8 mouse cellular contexts compared by ENCODE assay signal in the genomic region with DNA sequence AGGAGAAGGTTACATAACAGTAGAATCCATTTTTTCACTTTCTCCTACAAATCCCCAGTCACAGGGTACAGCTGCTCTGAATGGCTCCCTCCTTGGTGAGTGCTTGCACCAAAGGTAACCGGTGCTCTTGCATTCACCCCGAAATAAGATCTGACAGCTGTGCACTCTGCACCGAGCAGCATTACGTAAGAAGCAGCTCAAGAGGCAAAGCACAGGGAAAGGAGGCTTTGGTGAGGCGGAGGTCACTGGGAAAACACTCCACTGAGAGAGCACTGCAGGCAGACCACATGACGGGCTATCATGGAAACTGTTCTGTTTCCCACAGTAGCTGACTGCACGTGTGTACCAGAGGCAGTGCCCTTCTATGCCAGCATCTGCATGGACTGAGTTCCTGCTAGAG.
DNase-seq lines count a peak whose midpoint lies in the region; ATAC-seq and TF ChIP-seq lines count a peak whose summit lies in the region.

No protein-coding gene starts in this region.

- H3K4me2 ChIP-seq in heart, embryonic 11.5 days = no peak overlapping the region
- no peak overlapping the region for H3K4me2 ChIP-seq in kidney, embryonic 16.5 days (replicated peaks; ENCODE audit: low read depth, low read length)
- peak overlapping the region; percentile 47 for H3K4me2 ChIP-seq in lung, embryonic 16.5 days (ENCODE audit: low read depth, low read length)
- H3K4me2 ChIP-seq in stomach, postnatal 0 days (replicated peaks; ENCODE audit: low read depth) = no peak overlapping the region

- DNase-seq in heart, adult 9 months (ENCODE audit: low spot score in 2 of 2) = peak; percentile 62 to 63
- peak; percentile 77 to 84 for DNase-seq in frontal cortex, adult 2 months (ENCODE audit: extremely low spot score in 1 of 2, low spot score in 1 of 2)
- no peak for DNase-seq in stomach, postnatal 0 days (ENCODE audit: low spot score)
- DNase-seq in urinary bladder, postnatal 4 days (ENCODE audit: low spot score in 2 of 2) = no peak
- DNase-seq in testis, postnatal 14 days (ENCODE audit: low spot score) = no peak

- no peak for ATAC-seq in heart, embryonic 11.5 days (replicated peaks; ENCODE audit: insufficient number of reproducible peaks, low FRiP score, low TSS enrichment)
- ATAC-seq in kidney, embryonic 16.5 days (ENCODE audit: low FRiP score, low TSS enrichment) = no peak
- ATAC-seq in lung, embryonic 16.5 days (ENCODE audit: low read depth) = peak; percentile 69
- ATAC-seq in stomach, postnatal 0 days (ENCODE audit: low FRiP score, low TSS enrichment) = peak; percentile 38; the same call in 1 of the 2 replicates

- H3K27me3 ChIP-seq in heart, embryonic 11.5 days (ENCODE audit: control insufficient read depth, insufficient read depth, low read length) = no peaks in the 10 kb centered on the region
- no peaks in the 10 kb centered on the region for H3K27me3 ChIP-seq in kidney, embryonic 16.5 days (ENCODE audit: insufficient read depth, low read length)
- no peaks in the 10 kb centered on the region for H3K27me3 ChIP-seq in lung, embryonic 16.5 days (ENCODE audit: control insufficient read depth, insufficient read depth, low read depth, low read length)
- no peaks in the 10 kb centered on the region for H3K27me3 ChIP-seq in stomach, postnatal 0 days (ENCODE audit: control insufficient read depth, insufficient read depth, low read length)

- no peak for TF ChIP-seq EP300 in stomach, postnatal 0 days (optimal IDR thresholded peaks at IDR 0.05)

- TF ChIP-seq CTCF in stomach, postnatal 0 days (IDR thresholded peaks at IDR 0.05; ENCODE audit: low read depth) = no peak

- no peaks in the 10 kb centered on the region for H3K9me3 ChIP-seq in heart, embryonic 11.5 days (replicated peaks; ENCODE audit: control insufficient read depth, low read length)
- H3K9me3 ChIP-seq in kidney, embryonic 16.5 days (ENCODE audit: low read length) = no peaks in the 10 kb centered on the region
- H3K9me3 ChIP-seq in lung, embryonic 16.5 days (ENCODE audit: control insufficient read depth, low read length) = no peaks in the 10 kb centered on the region
- no peaks in the 10 kb centered on the region for H3K9me3 ChIP-seq in stomach, postnatal 0 days (ENCODE audit: control insufficient read depth, low read length)

- no peaks in the 10 kb centered on the region for H3K36me3 ChIP-seq in heart, embryonic 11.5 days (ENCODE audit: control insufficient read depth, insufficient read depth, low read length)
- H3K36me3 ChIP-seq in kidney, embryonic 16.5 days (ENCODE audit: insufficient read depth, low read length) = no peaks in the 10 kb centered on the region
- H3K36me3 ChIP-seq in lung, embryonic 16.5 days (ENCODE audit: control insufficient read depth, insufficient read depth, low read length) = no peaks in the 10 kb centered on the region
- no peaks in the 10 kb centered on the region for H3K36me3 ChIP-seq in stomach, postnatal 0 days (ENCODE audit: control insufficient read depth, insufficient read depth, low read length)

- no peak overlapping the region for H3K9ac ChIP-seq in heart, embryonic 11.5 days (ENCODE audit: low read depth, low read length)
- H3K9ac ChIP-seq in kidney, embryonic 16.5 days (replicated peaks; ENCODE audit: low read length) = 0 out of 2 replicates have a peak overlapping the region, but pooled peaks have one; percentile 26
- peak overlapping the region; percentile 0 for H3K9ac ChIP-seq in lung, embryonic 16.5 days (ENCODE audit: low read length)
- no peak overlapping the region for H3K9ac ChIP-seq in stomach, postnatal 0 days (ENCODE audit: low read length)

- peaks cover 7% of the 10 kb centered on the region; the same call in 1 of the 2 replicates for H3K4me1 ChIP-seq in heart, embryonic 11.5 days (ENCODE audit: control insufficient read depth, insufficient read depth, low read length)
- peaks cover 25% of the 10 kb centered on the region for H3K4me1 ChIP-seq in kidney, embryonic 16.5 days (ENCODE audit: insufficient read depth, low read length)
- H3K4me1 ChIP-seq in lung, embryonic 16.5 days (replicated peaks; ENCODE audit: control insufficient read depth, insufficient read depth, low read length) = peaks cover 18% of the 10 kb centered on the region
- no peaks in the 10 kb centered on the region for H3K4me1 ChIP-seq in stomach, postnatal 0 days (replicated peaks; ENCODE audit: control insufficient read depth, insufficient read depth)

- H3K4me3 ChIP-seq in heart, embryonic 11.5 days (ENCODE audit: low read depth, low read length) = no peak overlapping the region
- H3K4me3 ChIP-seq in kidney, embryonic 16.5 days (ENCODE audit: low read length) = no peak overlapping the region
- peak overlapping the region; percentile 37 for H3K4me3 ChIP-seq in lung, embryonic 16.5 days (ENCODE audit: low read length)
- no peak overlapping the region for H3K4me3 ChIP-seq in stomach, postnatal 0 days (ENCODE audit: low read depth, low read length)

- WGBS in heart, embryonic 11.5 days (ENCODE audit: insufficient replicate concordance) = 38% methylated on average over 7 of the region's 7 CpGs
- 39% methylated on average over 7 of the region's 7 CpGs for WGBS in kidney, embryonic 16.5 days
- 17% methylated on average over 7 of the region's 7 CpGs for WGBS in lung, embryonic 16.5 days
- 45% methylated on average over 7 of the region's 7 CpGs for WGBS in stomach, postnatal 0 days

- no peak overlapping the region for H3K27ac ChIP-seq in heart, embryonic 11.5 days (ENCODE audit: low read depth, low read length)
- H3K27ac ChIP-seq in kidney, embryonic 16.5 days (ENCODE audit: low read length) = no peak overlapping the region
- peak overlapping the region; percentile 36 for H3K27ac ChIP-seq in lung, embryonic 16.5 days (ENCODE audit: low read length)
- 0 out of 2 replicates have a peak overlapping the region, but pooled peaks have one; percentile 13 for H3K27ac ChIP-seq in stomach, postnatal 0 days (replicated peaks)

Comparison
In these comparisons a context has a peak if more than half of its experiments do, and no peak if none do; other contexts are left out.
1. DNase-seq: peak in heart, adult 9 months (2 of 2) and frontal cortex, adult 2 months (2 of 2); none in stomach, postnatal 0 days (single experiment), urinary bladder, postnatal 4 days (0 of 2) and testis, postnatal 14 days (single experiment).
2. ATAC-seq: peak in lung, embryonic 16.5 days (single experiment) and stomach, postnatal 0 days (single experiment); none in heart, embryonic 11.5 days (single experiment) and kidney, embryonic 16.5 days (single experiment).
3. H3K27ac ChIP-seq: peak in lung, embryonic 16.5 days (single experiment) and stomach, postnatal 0 days (single experiment); none in heart, embryonic 11.5 days (single experiment) and kidney, embryonic 16.5 days (single experiment).
4. H3K9ac ChIP-seq: peak in kidney, embryonic 16.5 days (single experiment) and lung, embryonic 16.5 days (single experiment); none in heart, embryonic 11.5 days (single experiment) and stomach, postnatal 0 days (single experiment).